Mouse (Mus musculus) kidney, embryonic 14.5 days (tissue): Measurements from ENCODE around the gene Adtrp. TPM values are rescaled to one million over a fixed set of nuclear protein-coding genes. Genes with fewer than 3 reads are reported as not detected.

Source experiments
- ATAC-seq: fragments of 200-750 bp; cut with Nextera tagmentation; 2 replicates; pipeline ENCODE4 v1.8.0; 2017; ENCODE audit warnings: moderate number of reproducible peaks, mild to moderate bottlenecking, moderate TSS enrichment, moderate library complexity; ENCODE audit not compliant: low FRiP score, low TSS enrichment
- H3K27ac ChIP-seq: fragments of 300-500 bp; sonication (generic); 2 replicates; pipeline ENCODE4 v1.5.1; 2014; ENCODE audit warnings: low read depth, mild to moderate bottlenecking, low read length, moderate library complexity, mixed read lengths
- H3K27me3 ChIP-seq: fragments of 300-500 bp; sonication (generic); 2 replicates; pipeline ENCODE4 v1.6.1; 2014; ENCODE audit warnings: mild to moderate bottlenecking, low read length; ENCODE audit not compliant: control insufficient read depth, insufficient read depth
- H3K36me3 ChIP-seq: fragments of 300-500 bp; sonication (generic); 2 replicates; pipeline ENCODE4 v1.6.1; 2014; ENCODE audit warnings: low read length, mixed read lengths; ENCODE audit not compliant: control insufficient read depth, insufficient read depth
- H3K4me1 ChIP-seq: fragments of 300-500 bp; sonication (generic); 2 replicates; pipeline ENCODE4 v1.6.1; 2014; ENCODE audit warnings: low read length, mixed read lengths; ENCODE audit not compliant: control insufficient read depth, insufficient read depth
- H3K4me2 ChIP-seq: fragments of 300-500 bp; sonication (generic); replicated peaks from 2 replicates; pipeline ENCODE4 v1.6.1; 2014; ENCODE audit warnings: low read depth, mild to moderate bottlenecking, low read length
- H3K4me3 ChIP-seq: fragments of 300-500 bp; sonication (generic); 2 replicates; pipeline ENCODE4 v1.5.1; 2014; ENCODE audit warnings: mild to moderate bottlenecking, low read length
- H3K9ac ChIP-seq: fragments of 300-500 bp; sonication (generic); 2 replicates; pipeline ENCODE4 v1.6.1; 2014; ENCODE audit warnings: low read depth, mild to moderate bottlenecking, low read length, moderate library complexity
- H3K9me3 ChIP-seq: fragments of 300-500 bp; sonication (generic); 2 replicates; pipeline ENCODE4 v1.6.1; 2016; ENCODE audit warnings: low read length; ENCODE audit not compliant: control insufficient read depth
- WGBS: fragments of 180-500 bp; shearing (Covaris S2); extraction: QIAGEN DNeasy Blood & Tissue Kit; methylation state at CpG from one replicate; pipeline ENCODE4 v1.1.7; 2014; 5-methylcytosine and 5-hydroxymethylcytosine counted together
- polyA plus RNA-seq: library from polyadenylated mRNA; unstranded; fragments of >200 nt; fragmentation: Nextera tagmentation; extraction: Ambion mirVana; gene quantifications from 2 replicates; pipeline ENCODE4 v1.2.1, GENCODE M21; 2014

Adtrp gene
- polyA plus RNA-seq, 1 experiment from 2014 or later = 0.23 TPM

GRCm38 (mm10) chr13:41822091-41822490, 25.4 kb downstream of the Adtrp start:
- Histone ChIP-seq H3K4me3 (no peak overlapping the region), H3K27ac (no peak overlapping the region), H3K36me3 (no peaks in the 10 kb centered on the region), H3K4me2 (no peak overlapping the region), H3K4me1 (no peaks in the 10 kb centered on the region), H3K9ac (no peak overlapping the region), H3K27me3 (no peaks in the 10 kb centered on the region), H3K9me3 (no peaks in the 10 kb centered on the region)
- WGBS = 32% methylated on average over 5 of the region's 5 CpGs
- no peak for ATAC-seq

GRCm38 (mm10) chr13:41820947-41821346, 26.5 kb downstream of the Adtrp start:
- Histone ChIP-seq H3K9me3 (no peaks in the 10 kb centered on the region), H3K27ac (no peak overlapping the region), H3K9ac (no peak overlapping the region), H3K36me3 (no peaks in the 10 kb centered on the region), H3K4me3 (no peak overlapping the region), H3K4me2 (no peak overlapping the region), H3K27me3 (no peaks in the 10 kb centered on the region), H3K4me1 (no peaks in the 10 kb centered on the region)
- 92% methylated on average over 3 of the region's 3 CpGs for WGBS
- ATAC-seq = no peak

GRCm38 (mm10) chr13:41819918-41820317, 27.6 kb downstream of the Adtrp start:
- H3K27ac ChIP-seq = no peak overlapping the region
- no peak overlapping the region for H3K4me2 ChIP-seq
- no peaks in the 10 kb centered on the region for H3K4me1 ChIP-seq
- no peak overlapping the region for H3K4me3 ChIP-seq
- H3K36me3 ChIP-seq = no peaks in the 10 kb centered on the region
- WGBS = 86% methylated on average over 4 of the region's 4 CpGs
- no peak overlapping the region for H3K9ac ChIP-seq
- H3K27me3 ChIP-seq = no peaks in the 10 kb centered on the region
- no peak for ATAC-seq
- H3K9me3 ChIP-seq = no peaks in the 10 kb centered on the region

GRCm38 (mm10) chr13:41819484-41819883, 28.0 kb downstream of the Adtrp start:
- Histone ChIP-seq H3K4me1 (no peaks in the 10 kb centered on the region), H3K27ac (no peak overlapping the region)
- WGBS = 84% methylated on average over 4 of the region's 4 CpGs

GRCm38 (mm10) chr13:41817583-41817982, 29.9 kb downstream of the Adtrp start:
- no peaks in the 10 kb centered on the region for H3K27me3 ChIP-seq
- WGBS = 65% methylated on average over 4 of the region's 4 CpGs
- no peaks in the 10 kb centered on the region for H3K9me3 ChIP-seq
- H3K27ac ChIP-seq = no peak overlapping the region
- H3K36me3 ChIP-seq = no peaks in the 10 kb centered on the region
- no peak for ATAC-seq
- no peak overlapping the region for H3K4me2 ChIP-seq
- H3K4me1 ChIP-seq = no peaks in the 10 kb centered on the region
- no peak overlapping the region for H3K4me3 ChIP-seq
- H3K9ac ChIP-seq = no peak overlapping the region

More at GRCm38 (mm10) chr13:41819484-41819883, 28.0 kb downstream of the Adtrp start:
- no peak overlapping the region for H3K9ac ChIP-seq
- no peak overlapping the region for H3K4me2 ChIP-seq
- no peaks in the 10 kb centered on the region for H3K36me3 ChIP-seq
- no peak overlapping the region for H3K4me3 ChIP-seq
- H3K27me3 ChIP-seq = no peaks in the 10 kb centered on the region
- no peaks in the 10 kb centered on the region for H3K9me3 ChIP-seq
- ATAC-seq = no peak

- no peak overlapping the region for H3K27ac ChIP-seq
- H3K9ac ChIP-seq = no peak overlapping the region
- ATAC-seq = no peak
- no peaks in the 10 kb centered on the region for H3K4me1 ChIP-seq
- H3K27me3 ChIP-seq = no peaks in the 10 kb centered on the region
- H3K4me2 ChIP-seq = no peak overlapping the region
- no peak overlapping the region for H3K4me3 ChIP-seq
- H3K9me3 ChIP-seq = no peaks in the 10 kb centered on the region
- 92% methylated on average over 4 of the region's 4 CpGs for WGBS
- H3K36me3 ChIP-seq = no peaks in the 10 kb centered on the region
Measured at GRCm38 (mm10) chr13:41816643-41817042, 30.8 kb downstream of the Adtrp start.

- 81% methylated on average over 7 of the region's 7 CpGs for WGBS
- Histone ChIP-seq H3K9ac (no peak overlapping the region), H3K4me3 (no peak overlapping the region), H3K27me3 (no peaks in the 10 kb centered on the region), H3K27ac (no peak overlapping the region), H3K4me2 (no peak overlapping the region), H3K36me3 (no peaks in the 10 kb centered on the region), H3K4me1 (no peaks in the 10 kb centered on the region), H3K9me3 (no peaks in the 10 kb centered on the region)
- ATAC-seq = no peak
Measured at GRCm38 (mm10) chr13:41810776-41811175, 36.7 kb downstream of the Adtrp start.

- Histone ChIP-seq H3K27me3 (no peaks in the 10 kb centered on the region), H3K9ac (no peak overlapping the region), H3K4me1 (no peaks in the 10 kb centered on the region), H3K27ac (no peak overlapping the region), H3K4me2 (no peak overlapping the region), H3K9me3 (no peaks in the 10 kb centered on the region), H3K4me3 (no peak overlapping the region), H3K36me3 (no peaks in the 10 kb centered on the region)
- 84% methylated on average over 4 of the region's 4 CpGs for WGBS
- no peak for ATAC-seq
Measured at GRCm38 (mm10) chr13:41807815-41808214, 39.7 kb downstream of the Adtrp start.

- Histone ChIP-seq H3K4me1 (no peaks in the 10 kb centered on the region), H3K4me3 (no peak overlapping the region), H3K4me2 (no peak overlapping the region), H3K36me3 (no peaks in the 10 kb centered on the region), H3K27ac (no peak overlapping the region), H3K9me3 (no peaks in the 10 kb centered on the region), H3K9ac (no peak overlapping the region), H3K27me3 (no peaks in the 10 kb centered on the region)
- ATAC-seq = no peak
- 68% methylated on average over 4 of the region's 4 CpGs for whole genome bisulfite sequencing
Measured at GRCm38 (mm10) chr13:41807300-41807699, 40.2 kb downstream of the Adtrp start.
